Mouse (Mus musculus) brain, embryonic 14.5 days (tissue): Measurements from ENCODE around the gene Gm9922.

Source experiments
- CTCF ChIP-seq: fragments of 200-500 bp; IDR thresholded peaks from 2 replicates; pipeline ENCODE4 v1.5.1; 2012; ENCODE audit warnings: inconsistent platforms, mild to moderate bottlenecking, moderate library complexity, borderline replicate concordance; ENCODE audit not compliant: insufficient read depth, insufficient read length; ENCODE audit errors: extremely low read depth
- POLR2A ChIP-seq: fragments of 200-500 bp; IDR thresholded peaks from 2 replicates; pipeline ENCODE4 v1.6.1; 2012; ENCODE audit warnings: mild to moderate bottlenecking, inconsistent platforms, borderline replicate concordance; ENCODE audit not compliant: poor library complexity, insufficient read depth, insufficient read length, severe bottlenecking; ENCODE audit errors: extremely low read depth

DNA sequence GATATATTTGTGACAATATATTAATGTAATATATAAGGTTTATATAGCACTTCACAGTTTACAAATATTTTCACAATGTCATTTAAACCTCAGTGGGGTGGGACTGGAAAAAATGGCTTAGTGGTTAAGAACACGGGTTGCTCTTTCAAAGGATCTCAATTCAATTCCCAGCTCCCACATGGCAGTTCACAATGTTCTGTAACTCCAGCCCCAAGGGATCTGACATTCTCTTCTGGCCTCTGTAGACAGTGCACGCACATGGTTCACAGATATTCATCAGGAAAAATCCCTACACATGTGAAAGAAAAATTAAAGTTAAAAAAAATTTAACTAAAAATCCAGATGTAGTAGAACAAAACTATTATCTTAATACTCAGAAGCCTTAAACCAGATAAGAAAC, 41.2 kb downstream of the Gm9922 start:
- TF ChIP-seq POLR2A, result no peak
- no peak for TF ChIP-seq CTCF
